Mouse (Mus musculus): Measurements from ENCODE around the gene Ppid. TPM values are rescaled to one million over a fixed set of nuclear protein-coding genes. Genes with fewer than 3 reads are reported as not detected.

The Ppid gene
- 148 and 164 TPM in 2 replicates for polyA plus RNA-seq (2015; fragmentation: Nextera tagmentation; extraction: Ambion mirVana)

DNA sequence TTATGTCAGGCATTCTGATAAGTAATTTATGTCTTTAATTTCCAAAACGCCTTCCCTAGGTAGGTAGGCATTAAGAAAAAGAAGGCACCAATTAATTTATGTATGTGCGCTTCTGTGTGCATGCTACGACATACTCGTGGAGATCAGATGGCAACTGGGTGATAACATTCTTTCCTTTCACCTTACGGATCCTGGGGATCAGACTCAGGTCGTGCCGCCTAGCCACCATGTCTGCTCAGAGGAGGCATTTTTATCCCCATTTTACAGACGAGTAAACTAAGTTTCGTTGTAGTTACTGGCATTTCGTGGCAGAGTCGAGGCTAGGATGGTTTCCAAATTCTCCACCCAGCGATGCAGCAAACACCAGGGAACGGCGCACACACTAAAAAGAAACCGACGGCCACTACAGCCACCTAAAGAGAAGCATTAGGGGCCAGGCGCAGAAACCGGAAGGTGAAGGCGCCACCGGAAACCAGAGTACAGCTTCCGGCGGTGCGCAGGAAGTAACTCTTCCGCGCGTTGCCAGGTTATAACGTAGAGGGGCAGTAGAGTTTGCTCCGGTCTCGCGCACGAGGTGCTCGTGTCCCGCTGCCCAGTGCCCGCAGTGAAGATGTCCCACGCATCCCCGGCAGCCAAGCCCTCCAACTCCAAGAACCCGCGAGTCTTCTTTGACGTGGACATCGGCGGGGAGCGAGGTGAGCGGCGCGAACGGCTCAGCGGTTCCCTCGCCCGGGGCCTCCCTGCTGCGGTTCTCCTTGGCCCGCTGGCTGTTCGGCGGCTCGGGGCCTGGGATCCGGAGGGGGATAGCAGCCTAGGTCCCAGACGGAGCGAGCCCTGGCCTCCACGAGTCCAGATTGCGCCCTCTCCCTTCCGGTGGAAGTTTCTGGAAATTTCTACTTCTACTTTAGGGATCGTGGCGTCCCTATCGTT is at the start of gene Ppid:
Gene Ppid, plus strand, starts transcription at position 480 of the 930 bp plus-strand sequence.
- 0 out of 2 replicates have a peak, but pooled peaks cover 3% of the 10 kb centered on the region for H3K4me1 ChIP-seq (replicated peaks)
- H3K36me3 ChIP-seq = peaks cover 6% of the 10 kb centered on the region; the same call in 1 of the 2 replicates
- peak within 1 kb of the TSS; percentile 90 for H3K27ac ChIP-seq
- peak within 1 kb of the TSS; percentile 92 for H3K9ac ChIP-seq
- H3K4me2 ChIP-seq (replicated peaks) = peak within 1 kb of the TSS; percentile 65
- H3K4me3 ChIP-seq (replicated peaks) = peak within 1 kb of the TSS; percentile 93
- no peaks in the 10 kb centered on the region for H3K27me3 ChIP-seq (replicated peaks)
- 3% methylated on average over 63 of the region's 63 CpGs for WGBS
- ATAC-seq = peak; percentile 94
- no peaks in the 10 kb centered on the region for H3K9me3 ChIP-seq

DNA sequence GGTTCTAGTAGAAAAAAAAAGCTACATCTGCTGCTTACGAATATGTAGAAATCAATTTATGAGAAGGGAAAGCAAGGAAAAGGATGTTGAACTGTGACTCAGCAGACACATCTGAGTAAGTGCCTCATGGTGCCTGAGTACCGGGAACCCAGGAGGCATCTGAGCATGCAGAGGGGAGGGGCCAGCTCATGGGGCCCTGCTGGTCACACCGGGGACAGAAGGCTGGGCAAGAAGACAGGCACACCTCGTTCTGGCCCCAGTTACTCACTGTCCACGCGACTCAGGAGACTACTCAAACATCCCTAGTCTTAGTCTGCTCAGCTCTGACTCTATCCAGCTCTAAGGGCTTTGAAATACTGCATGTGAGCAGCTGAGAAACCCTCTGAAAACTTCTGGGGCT is 48.6 kb upstream of the Ppid start:
- 23% methylated on average over 6 of the region's 6 CpGs for WGBS
- H3K27ac ChIP-seq = no peak overlapping the region
- peaks cover 6% of the 10 kb centered on the region; the same call in 1 of the 2 replicates for H3K4me1 ChIP-seq (replicated peaks)
- no peak overlapping the region for H3K9ac ChIP-seq
- H3K4me3 ChIP-seq (replicated peaks) = no peak overlapping the region
- H3K27me3 ChIP-seq (replicated peaks) = no peaks in the 10 kb centered on the region
- H3K4me2 ChIP-seq (replicated peaks) = no peak overlapping the region
- no peaks in the 10 kb centered on the region for H3K9me3 ChIP-seq
- H3K36me3 ChIP-seq = no peaks in the 10 kb centered on the region
- peak; percentile 92 for ATAC-seq

DNA sequence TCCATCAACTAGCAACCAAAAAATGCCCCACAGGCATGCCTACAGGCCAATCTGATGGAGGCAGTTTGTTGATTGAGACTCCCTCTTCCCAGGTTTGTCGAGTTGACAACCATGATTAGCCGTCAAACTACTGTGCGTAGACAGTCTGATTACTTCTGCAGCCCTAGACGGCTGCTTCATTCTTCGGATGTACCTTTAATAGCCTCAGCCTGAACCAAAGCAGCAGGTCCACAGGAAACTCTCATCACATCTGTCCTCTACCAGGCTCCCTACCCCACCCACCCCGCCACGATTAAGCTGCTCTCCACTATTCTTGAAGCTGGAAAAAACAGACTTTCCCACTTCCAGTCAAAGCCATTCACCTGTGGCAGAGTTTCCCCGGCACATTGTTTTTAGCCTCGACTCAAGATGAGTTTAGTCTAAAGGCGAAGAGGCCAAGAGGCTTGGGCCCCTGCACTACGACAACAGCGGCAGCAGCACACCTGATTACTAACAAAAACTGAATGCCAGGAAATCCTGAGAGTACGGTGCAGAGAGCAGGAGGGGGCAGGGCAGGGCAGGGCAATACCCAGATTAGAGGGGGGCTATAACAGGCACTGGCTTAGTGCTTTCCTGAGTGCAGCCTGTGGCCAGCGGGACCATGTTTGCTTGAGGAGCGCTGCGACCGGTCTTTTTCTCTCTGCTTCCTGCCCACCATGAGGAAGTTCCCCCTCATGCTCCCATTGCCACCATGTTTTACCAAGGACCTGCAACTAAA is 42.3 kb upstream of the Ppid start:
- Histone ChIP-seq H3K4me3 (replicated peaks) (no peak overlapping the region), H3K27me3 (replicated peaks) (no peaks in the 10 kb centered on the region), H3K9ac (no peak overlapping the region), H3K4me2 (replicated peaks) (no peak overlapping the region), H3K27ac (no peak overlapping the region), H3K36me3 (no peaks in the 10 kb centered on the region), H3K4me1 (replicated peaks) (no peaks in the 10 kb centered on the region; the same call in 1 of the 2 replicates), H3K9me3 (no peaks in the 10 kb centered on the region)
- no peak for ATAC-seq
- WGBS = 71% methylated on average over 17 of the region's 17 CpGs

DNA sequence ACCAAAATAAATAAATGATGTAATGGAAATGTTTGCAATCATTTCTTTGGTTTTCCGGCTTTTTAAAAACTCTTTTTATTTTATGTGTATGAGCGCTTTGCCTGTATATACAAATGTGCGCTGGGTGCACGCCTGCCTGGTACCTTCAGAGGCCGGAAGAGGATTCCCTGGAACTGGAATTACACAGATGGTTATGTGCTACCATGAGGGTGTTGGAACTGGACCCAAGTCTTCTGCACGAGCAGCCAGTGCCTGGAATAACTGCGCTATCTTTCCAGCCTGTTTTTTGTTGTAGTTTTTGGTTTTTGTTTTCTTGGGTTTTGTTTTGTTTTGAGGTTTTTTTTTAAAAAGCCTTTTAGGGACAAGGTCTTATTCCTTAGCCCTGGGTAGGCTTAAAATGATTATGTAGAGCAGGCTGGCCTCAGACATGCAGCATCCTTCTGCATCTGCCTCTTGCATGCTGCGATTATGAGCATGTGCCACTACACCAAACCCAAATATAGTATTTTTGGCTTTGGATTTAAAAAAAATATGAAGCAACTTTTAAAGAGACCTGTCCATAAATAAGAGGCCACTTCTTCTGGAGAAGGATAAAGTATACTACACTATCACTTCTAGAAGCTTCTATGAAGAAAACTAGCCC is 41.3 kb upstream of the Ppid start:
- Histone ChIP-seq H3K9me3 (no peaks in the 10 kb centered on the region), H3K36me3 (no peaks in the 10 kb centered on the region), H3K4me3 (replicated peaks) (no peak overlapping the region), H3K27ac (no peak overlapping the region), H3K4me2 (replicated peaks) (no peak overlapping the region), H3K27me3 (replicated peaks) (no peaks in the 10 kb centered on the region), H3K4me1 (replicated peaks) (no peaks in the 10 kb centered on the region; the same call in 1 of the 2 replicates), H3K9ac (no peak overlapping the region)
- 86% methylated on average over 8 of the region's 8 CpGs for WGBS
- no peak for ATAC-seq

DNA sequence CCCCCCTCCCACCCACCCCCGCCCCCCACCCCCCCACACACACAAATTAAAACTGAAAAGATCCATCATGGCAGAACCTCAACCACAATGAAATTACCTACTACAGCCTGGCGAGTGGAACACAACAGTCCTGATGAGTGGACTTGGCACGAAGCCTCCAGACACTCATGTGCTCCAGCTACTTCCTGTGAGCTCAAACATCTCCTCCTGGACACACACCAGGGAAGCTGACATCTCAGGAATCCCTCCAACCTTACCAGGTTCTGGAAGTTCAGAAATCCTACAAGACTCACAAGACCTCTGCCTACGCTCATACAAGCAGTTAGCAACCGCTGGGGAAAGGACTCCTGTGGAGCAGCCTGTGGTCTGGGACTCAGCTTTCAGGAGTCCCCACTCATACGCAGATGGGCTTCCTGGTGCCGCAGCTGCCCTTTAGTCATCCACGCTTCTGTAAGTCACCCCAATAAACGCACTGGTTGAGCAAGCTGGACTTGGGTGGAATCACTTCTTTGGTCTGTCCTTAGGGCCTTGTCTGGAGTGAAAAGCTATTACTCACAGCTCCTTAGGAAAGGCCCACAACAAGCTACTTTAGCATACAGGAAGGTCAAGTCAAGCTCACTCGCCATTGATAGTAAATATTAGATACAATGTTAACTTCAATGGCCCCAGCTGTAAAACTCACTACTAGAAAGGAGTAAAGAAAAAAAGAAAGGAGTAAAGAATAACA is 39.2 kb upstream of the Ppid start:
- H3K27me3 ChIP-seq (replicated peaks) = no peaks in the 10 kb centered on the region
- 76% methylated on average over 10 of the region's 10 CpGs for WGBS
- H3K4me2 ChIP-seq (replicated peaks) = no peak overlapping the region
- H3K36me3 ChIP-seq = no peaks in the 10 kb centered on the region
- H3K9ac ChIP-seq = no peak overlapping the region
- H3K9me3 ChIP-seq = no peaks in the 10 kb centered on the region
- ATAC-seq = no peak
- no peaks in the 10 kb centered on the region; the same call in 1 of the 2 replicates for H3K4me1 ChIP-seq (replicated peaks)
- H3K27ac ChIP-seq = no peak overlapping the region
- no peak overlapping the region for H3K4me3 ChIP-seq (replicated peaks)

DNA sequence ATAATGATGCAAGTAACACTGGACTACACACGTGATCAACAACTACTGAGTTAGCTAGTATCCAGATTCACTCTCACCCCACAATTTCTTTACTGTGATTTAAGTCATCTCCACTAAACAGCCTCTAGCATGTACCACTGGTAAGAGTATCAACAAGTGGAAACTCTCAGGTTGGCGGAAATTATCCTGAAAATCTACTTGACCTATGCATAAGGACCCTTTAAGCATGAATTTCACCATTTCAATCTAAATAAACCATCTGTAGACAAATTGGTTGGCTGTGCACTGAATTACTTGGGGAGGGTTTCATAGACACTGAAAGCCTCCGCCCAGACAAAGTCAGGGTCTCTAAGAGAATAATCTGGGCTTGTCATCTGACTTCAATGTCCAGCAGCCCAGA is 37.4 kb upstream of the Ppid start:
- Histone ChIP-seq H3K4me2 (replicated peaks) (no peak overlapping the region), H3K27ac (no peak overlapping the region), H3K9ac (no peak overlapping the region), H3K4me3 (replicated peaks) (no peak overlapping the region), H3K9me3 (no peaks in the 10 kb centered on the region), H3K36me3 (no peaks in the 10 kb centered on the region), H3K27me3 (replicated peaks) (no peaks in the 10 kb centered on the region), H3K4me1 (replicated peaks) (no peaks in the 10 kb centered on the region; the same call in 1 of the 2 replicates)
- no peak for ATAC-seq
- WGBS = 90% methylated on average over 3 of the region's 3 CpGs

DNA sequence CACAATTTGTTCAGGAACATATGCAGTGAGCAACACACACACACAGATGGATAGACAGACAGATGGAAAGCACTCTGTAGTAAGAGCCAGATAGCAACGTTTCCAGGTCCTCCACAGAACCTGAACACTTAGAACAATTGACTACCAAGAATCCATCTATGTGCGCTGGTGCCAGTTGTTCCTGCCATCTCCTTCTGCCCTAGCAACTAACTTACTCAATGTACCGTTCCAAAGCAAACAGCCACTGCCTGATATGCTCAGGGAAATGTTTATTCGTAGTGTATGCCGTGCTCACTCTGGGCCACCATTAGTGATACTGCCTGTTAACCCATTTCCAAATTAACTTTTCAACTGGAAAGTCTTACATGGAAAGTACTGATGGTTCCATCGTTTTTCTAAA is 36.1 kb upstream of the Ppid start:
- H3K36me3 ChIP-seq = no peaks in the 10 kb centered on the region
- ATAC-seq = no peak
- H3K4me1 ChIP-seq (replicated peaks) = peaks cover 3% of the 10 kb centered on the region; the same call in 1 of the 2 replicates
- H3K4me2 ChIP-seq (replicated peaks) = no peak overlapping the region
- no peaks in the 10 kb centered on the region for H3K9me3 ChIP-seq
- no peak overlapping the region for H3K9ac ChIP-seq
- H3K27ac ChIP-seq = no peak overlapping the region
- H3K4me3 ChIP-seq (replicated peaks) = no peak overlapping the region
- 76% methylated on average over 6 of the region's 6 CpGs for WGBS
- H3K27me3 ChIP-seq (replicated peaks) = no peaks in the 10 kb centered on the region

DNA sequence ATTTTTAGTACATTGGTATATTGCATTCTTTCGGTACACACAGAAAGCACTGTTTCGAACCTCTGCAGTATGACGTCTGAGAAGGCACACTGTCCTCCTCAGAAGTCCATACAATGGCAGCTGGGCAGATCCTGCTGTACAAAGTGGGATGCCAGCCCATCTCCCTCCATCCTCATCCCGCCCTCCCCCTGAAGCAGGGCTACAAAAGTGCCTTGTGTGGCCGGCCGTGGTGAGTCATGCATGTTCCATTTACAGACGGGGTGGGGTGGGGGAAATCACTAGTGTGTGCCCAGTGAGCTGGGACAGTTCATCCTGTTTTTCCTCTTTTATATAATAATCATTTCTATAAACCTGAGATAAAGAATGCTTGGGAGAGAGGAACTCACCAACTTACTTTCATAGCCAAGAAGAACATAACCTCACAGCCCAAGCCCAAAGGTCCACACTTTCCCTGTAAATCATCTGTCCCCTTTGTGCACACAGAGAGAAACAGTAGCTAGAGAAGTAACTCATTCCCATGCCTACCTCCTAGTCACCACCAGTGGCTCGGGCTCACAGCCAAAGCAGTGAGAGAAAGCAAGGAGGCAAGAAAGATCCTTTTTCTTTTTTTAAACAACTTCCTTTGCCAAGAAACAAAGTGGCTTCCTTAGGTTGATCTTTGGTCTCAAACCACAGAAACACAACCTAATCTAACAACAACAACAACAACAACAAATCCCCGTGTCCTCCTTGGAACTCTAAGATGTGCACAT is 31.9 kb upstream of the Ppid start:
- H3K4me2 ChIP-seq (replicated peaks) = no peak overlapping the region

DNA sequence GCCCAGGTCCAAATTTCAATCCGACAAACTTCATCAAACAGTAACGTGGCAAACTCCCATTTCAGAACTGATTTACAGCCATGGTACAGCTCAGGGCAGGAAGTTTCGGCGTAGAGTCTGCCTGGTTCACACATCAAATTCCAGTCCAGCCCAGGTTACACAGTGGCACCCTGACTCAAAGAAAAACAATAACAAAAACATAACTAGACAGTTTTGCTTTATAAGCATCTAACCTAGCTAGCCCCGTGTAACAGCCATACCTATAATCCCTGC is 31.4 kb upstream of the Ppid start:
- Histone ChIP-seq H3K4me3 (replicated peaks) (no peak overlapping the region), H3K9ac (no peak overlapping the region), H3K4me1 (replicated peaks) (0 out of 2 replicates have a peak, but pooled peaks cover 3% of the 10 kb centered on the region), H3K9me3 (no peaks in the 10 kb centered on the region), H3K27ac (0 out of 2 replicates have a peak overlapping the region, but pooled peaks have one; percentile 40), H3K36me3 (no peaks in the 10 kb centered on the region), H3K27me3 (replicated peaks) (no peaks in the 10 kb centered on the region), H3K4me2 (replicated peaks) (no peak overlapping the region)
- ATAC-seq = no peak
- WGBS = 67% methylated on average over 5 of the region's 5 CpGs

More for the DNA sequence above, 31.9 kb upstream of the Ppid start:
- H3K4me3 ChIP-seq (replicated peaks) = no peak overlapping the region
- H3K27me3 ChIP-seq (replicated peaks) = no peaks in the 10 kb centered on the region
- 0 out of 2 replicates have a peak, but pooled peaks cover 3% of the 10 kb centered on the region for H3K4me1 ChIP-seq (replicated peaks)
- H3K36me3 ChIP-seq = no peaks in the 10 kb centered on the region
- H3K27ac ChIP-seq = 0 out of 2 replicates have a peak overlapping the region, but pooled peaks have one; percentile 40
- WGBS = 64% methylated on average over 9 of the region's 9 CpGs
- no peaks in the 10 kb centered on the region for H3K9me3 ChIP-seq
- no peak overlapping the region for H3K9ac ChIP-seq
- ATAC-seq = peak; percentile 78

DNA sequence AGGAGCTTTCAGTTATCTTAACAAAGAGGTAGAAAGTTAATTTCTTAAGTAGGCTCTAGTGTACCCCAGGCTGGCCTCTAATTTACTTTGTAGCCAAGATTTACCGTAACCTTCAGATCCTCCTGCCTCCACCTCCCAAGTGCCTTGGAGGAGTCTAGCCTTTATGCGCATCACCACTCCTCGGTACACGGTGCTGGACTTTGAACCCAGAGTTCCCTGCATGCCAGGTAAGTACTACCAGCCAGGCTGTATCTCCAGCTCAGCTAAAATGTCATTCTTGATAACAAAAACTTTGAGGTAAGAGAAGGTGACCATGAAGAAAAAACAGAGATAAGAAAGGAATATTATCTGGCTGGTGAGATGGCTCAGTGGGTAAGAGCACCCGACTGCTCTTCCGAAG is 30.6 kb upstream of the Ppid start:
- 0 out of 2 replicates have a peak, but pooled peaks cover 3% of the 10 kb centered on the region for H3K4me1 ChIP-seq (replicated peaks)
- no peak overlapping the region for H3K9ac ChIP-seq
- 84% methylated on average over 6 of the region's 6 CpGs for WGBS
- H3K9me3 ChIP-seq = no peaks in the 10 kb centered on the region
- H3K4me2 ChIP-seq (replicated peaks) = no peak overlapping the region
- no peak overlapping the region for H3K4me3 ChIP-seq (replicated peaks)
- H3K27me3 ChIP-seq (replicated peaks) = no peaks in the 10 kb centered on the region
- ATAC-seq = peak; percentile 51; the same call in 1 of the 2 replicates
- no peaks in the 10 kb centered on the region for H3K36me3 ChIP-seq
- H3K27ac ChIP-seq = no peak overlapping the region

Data from intestine, embryonic 15.5 days (tissue).